In genomic region chr11:69064259-69065133, GRCm38 (mm10) we compare ENCODE assay signal across 7 mouse cellular contexts. TPM values are rescaled to one million over a fixed set of nuclear protein-coding genes. Genes with fewer than 3 reads are reported as not detected.
DNase-seq lines count a peak whose midpoint lies in the region; ATAC-seq and TF ChIP-seq lines count a peak whose summit lies in the region.

No protein-coding gene starts in this region.

- TF ChIP-seq POLR2A in embryonic fibroblast, embryonic 13.5 days (IDR thresholded peaks at IDR 0.05; ENCODE audit: low read depth, low read length), result no peak
- TF ChIP-seq POLR2A in olfactory bulb, adult 2 months (IDR thresholded peaks at IDR 0.05; ENCODE audit: insufficient read depth, low read depth, low read length), result no peak

- WGBS in lung, embryonic 14.5 days, result 47% methylated on average over 9 of the region's 9 CpGs
- WGBS in intestine, postnatal 0 days, result 73% methylated on average over 9 of the region's 9 CpGs
- WGBS in olfactory bulb, adult 2 months, result 69% methylated on average over 9 of the region's 9 CpGs

- TF ChIP-seq CTCF in lung, embryonic 14.5 days (IDR thresholded peaks at IDR 0.05; ENCODE audit: low read depth), result no peak
- no peak for TF ChIP-seq CTCF in embryonic fibroblast, embryonic 13.5 days (IDR thresholded peaks at IDR 0.05; ENCODE audit: borderline replicate concordance, insufficient read depth, low read length)
- no peak for TF ChIP-seq CTCF in intestine, postnatal 0 days (IDR thresholded peaks at IDR 0.05; ENCODE audit: low read depth)
- TF ChIP-seq CTCF in olfactory bulb, adult 2 months (IDR thresholded peaks at IDR 0.05; ENCODE audit: insufficient read depth, low read depth, low read length), result no peak

- H3K27ac ChIP-seq in lung, embryonic 14.5 days (ENCODE audit: low read depth), result peak overlapping the region; percentile 83; the same call in 1 of the 2 replicates
- peak overlapping the region; percentile 16; the same call in 1 of the 2 replicates for H3K27ac ChIP-seq in embryonic fibroblast, embryonic 13.5 days (ENCODE audit: insufficient read depth, low read length)
- H3K27ac ChIP-seq in intestine, postnatal 0 days (ENCODE audit: low read depth, low read length), result no peak overlapping the region
- H3K27ac ChIP-seq in olfactory bulb, adult 2 months (ENCODE audit: insufficient read depth, low read depth, low read length), result no peak overlapping the region; the same call in 1 of the 2 replicates

- no peaks in the 10 kb centered on the region for H3K27me3 ChIP-seq in lung, embryonic 14.5 days (ENCODE audit: insufficient read depth, low read length)
- no peaks in the 10 kb centered on the region for H3K27me3 ChIP-seq in intestine, postnatal 0 days (replicated peaks; ENCODE audit: control insufficient read depth, insufficient read depth, low read length)

- H3K4me1 ChIP-seq in lung, embryonic 14.5 days (ENCODE audit: insufficient read depth), result peaks cover 16% of the 10 kb centered on the region
- peaks cover 9% of the 10 kb centered on the region; the same call in 1 of the 2 replicates for H3K4me1 ChIP-seq in embryonic fibroblast, embryonic 13.5 days (ENCODE audit: control insufficient read depth, insufficient read depth, low read length)
- H3K4me1 ChIP-seq in intestine, postnatal 0 days (replicated peaks; ENCODE audit: control insufficient read depth, insufficient read depth, low read length), result peaks cover 13% of the 10 kb centered on the region; the same call in 1 of the 2 replicates
- peaks cover 25% of the 10 kb centered on the region for H3K4me1 ChIP-seq in olfactory bulb, adult 2 months (ENCODE audit: control insufficient read depth, insufficient read depth, low read length)

- ATAC-seq in lung, embryonic 14.5 days (ENCODE audit: insufficient read depth), result no peak
- ATAC-seq in intestine, postnatal 0 days, result no peak

- H3K4me2 ChIP-seq in lung, embryonic 14.5 days, result peak overlapping the region; percentile 97
- H3K4me2 ChIP-seq in intestine, postnatal 0 days (replicated peaks; ENCODE audit: low read depth), result peak overlapping the region; percentile 95

- DNase-seq in lung, embryonic 14.5 days, result no peak
- no peak for DNase-seq in lung, adult 18-20 months
- DNase-seq in frontal cortex, postnatal 25 days (ENCODE audit: low spot score in 2 of 2), result no peak
- no peak for DNase-seq in left cerebral cortex, adult 8-10 months (ENCODE audit: low spot score in 2 of 2)

- no peaks in the 10 kb centered on the region for H3K9me3 ChIP-seq in lung, embryonic 14.5 days (ENCODE audit: low read depth, low read length)
- H3K9me3 ChIP-seq in intestine, postnatal 0 days (ENCODE audit: control insufficient read depth), result no peaks in the 10 kb centered on the region

- H3K4me3 ChIP-seq in lung, embryonic 14.5 days (ENCODE audit: low read depth, low read length), result peak overlapping the region; percentile 75
- H3K4me3 ChIP-seq in embryonic fibroblast, embryonic 13.5 days (ENCODE audit: insufficient read depth, low read length), result peak overlapping the region; percentile 96
- H3K4me3 ChIP-seq in intestine, postnatal 0 days (ENCODE audit: low read depth, low read length), result peak overlapping the region; percentile 63
- H3K4me3 ChIP-seq in olfactory bulb, adult 2 months (ENCODE audit: insufficient read depth, low read depth, low read length), result peak overlapping the region; percentile 65

- no peaks in the 10 kb centered on the region for H3K36me3 ChIP-seq in lung, embryonic 14.5 days (ENCODE audit: insufficient read depth)
- H3K36me3 ChIP-seq in intestine, postnatal 0 days (ENCODE audit: control insufficient read depth, insufficient read depth), result no peaks in the 10 kb centered on the region

- peak overlapping the region; percentile 72 for H3K9ac ChIP-seq in lung, embryonic 14.5 days
- 0 out of 2 replicates have a peak overlapping the region, but pooled peaks have one; percentile 55 for H3K9ac ChIP-seq in intestine, postnatal 0 days (ENCODE audit: low read depth, low read length)

RNA-seq across cellular contexts. Expression of gene Borcs6, which starts 5.0 kb away (rescaled TPM):
- 8.0 and 9.5 TPM in 2 replicates for polyA plus RNA-seq in lung, embryonic 14.5 days (2014; fragmentation: Nextera tagmentation; extraction: Ambion mirVana)
- polyA plus RNA-seq in embryonic fibroblast, embryonic 13.5 days (2011; ENCODE audit: insufficient read length, low read depth, missing spikeins), result 9.7 and 11.2 TPM in 2 replicates
- 13.4 and 13.8 TPM in 2 replicates for polyA plus RNA-seq in intestine, postnatal 0 days (2015; fragmentation: Nextera tagmentation; extraction: Ambion mirVana)
- not detected in 2 replicates for polyA plus RNA-seq in olfactory bulb, adult 2 months (2012; ENCODE audit: insufficient read depth, insufficient read length, low replicate concordance, missing spikeins)
- total RNA-seq in left cerebral cortex, adult 8-10 months (2022), result 10 to 100 TPM; 32.3 to 37.9 (median 33.5) TPM

RNA-seq across cellular contexts. Expression of gene Tmem107, which starts 6.1 kb away (rescaled TPM):
- 51.0 and 54.4 TPM in 2 replicates for polyA plus RNA-seq in lung, embryonic 14.5 days (2014; fragmentation: Nextera tagmentation; extraction: Ambion mirVana)
- polyA plus RNA-seq in embryonic fibroblast, embryonic 13.5 days (2011; ENCODE audit: insufficient read length, low read depth, missing spikeins), result 14.0 and 17.6 TPM in 2 replicates
- 14.5 TPM in 2 replicates for polyA plus RNA-seq in intestine, postnatal 0 days (2015; fragmentation: Nextera tagmentation; extraction: Ambion mirVana)
- polyA plus RNA-seq in olfactory bulb, adult 2 months (2012; ENCODE audit: insufficient read depth, insufficient read length, low replicate concordance, missing spikeins), result not detected in 2 replicates
- total RNA-seq in left cerebral cortex, adult 8-10 months (2022), result 10 to 100 TPM; 15.2 to 19.4 (median 17.1) TPM

RNA-seq across cellular contexts. Expression of gene Aurkb, which starts 19.0 kb away (rescaled TPM):
- 209 and 211 TPM in 2 replicates for polyA plus RNA-seq in lung, embryonic 14.5 days (2014; fragmentation: Nextera tagmentation; extraction: Ambion mirVana)
- polyA plus RNA-seq in embryonic fibroblast, embryonic 13.5 days (2011; ENCODE audit: insufficient read length, low read depth, missing spikeins), result 31.5 and 44.0 TPM in 2 replicates
- polyA plus RNA-seq in intestine, postnatal 0 days (2015; fragmentation: Nextera tagmentation; extraction: Ambion mirVana), result 24.3 and 26.2 TPM in 2 replicates
- polyA plus RNA-seq in olfactory bulb, adult 2 months (2012; ENCODE audit: insufficient read depth, insufficient read length, low replicate concordance, missing spikeins), result not detected in 2 replicates
- under 1 TPM; 0.53 to 0.80 (median 0.62) TPM for total RNA-seq in left cerebral cortex, adult 8-10 months (2022)

RNA-seq across cellular contexts. Expression of gene Vamp2, which starts 23.8 kb away (rescaled TPM):
- 64.0 and 64.2 TPM in 2 replicates for polyA plus RNA-seq in lung, embryonic 14.5 days (2014; fragmentation: Nextera tagmentation; extraction: Ambion mirVana)
- polyA plus RNA-seq in embryonic fibroblast, embryonic 13.5 days (2011; ENCODE audit: insufficient read length, low read depth, missing spikeins), result 51.1 and 58.3 TPM in 2 replicates
- polyA plus RNA-seq in intestine, postnatal 0 days (2015; fragmentation: Nextera tagmentation; extraction: Ambion mirVana), result 45.3 and 50.3 TPM in 2 replicates
- 348 and 768 TPM in 2 replicates for polyA plus RNA-seq in olfactory bulb, adult 2 months (2012; ENCODE audit: insufficient read depth, insufficient read length, low replicate concordance, missing spikeins)
- 1,000 to 10,000 TPM; 1,002 to 1,054 (median 1,038) TPM for total RNA-seq in left cerebral cortex, adult 8-10 months (2022)

RNA-seq across cellular contexts. Expression of gene Per1, which starts 30.5 kb away (rescaled TPM):
- polyA plus RNA-seq in lung, embryonic 14.5 days (2014; fragmentation: Nextera tagmentation; extraction: Ambion mirVana), result 15.4 and 23.7 TPM in 2 replicates
- 23.1 and 30.9 TPM in 2 replicates for polyA plus RNA-seq in embryonic fibroblast, embryonic 13.5 days (2011; ENCODE audit: insufficient read length, low read depth, missing spikeins)
- 7.2 and 11.3 TPM in 2 replicates for polyA plus RNA-seq in intestine, postnatal 0 days (2015; fragmentation: Nextera tagmentation; extraction: Ambion mirVana)
- polyA plus RNA-seq in olfactory bulb, adult 2 months (2012; ENCODE audit: insufficient read depth, insufficient read length, low replicate concordance, missing spikeins), result not detected in 2 replicates
- total RNA-seq in left cerebral cortex, adult 8-10 months (2022), result 100 to 1,000 TPM; 105 to 140 (median 114) TPM

Comparison
In these comparisons a context has a peak if more than half of its experiments do, and no peak if none do; other contexts are left out.
1. H3K27ac ChIP-seq: peak in lung, embryonic 14.5 days (single experiment) and embryonic fibroblast, embryonic 13.5 days (single experiment); none in intestine, postnatal 0 days (single experiment) and olfactory bulb, adult 2 months (single experiment).
2. RNA of gene Tmem107, which starts 6.1 kb away (polyA plus RNA-seq): 51.0 to 54.4 TPM in lung, embryonic 14.5 days, 14.0 to 17.6 TPM in embryonic fibroblast, embryonic 13.5 days and 14.5 TPM in intestine, postnatal 0 days; not detected in olfactory bulb, adult 2 months; every median in the first group is over 10 times any median in the second.
3. RNA of gene Aurkb, which starts 19.0 kb away (polyA plus RNA-seq): 209 to 211 TPM in lung, embryonic 14.5 days, 31.5 to 44.0 TPM in embryonic fibroblast, embryonic 13.5 days and 24.3 to 26.2 TPM in intestine, postnatal 0 days; not detected in olfactory bulb, adult 2 months; every median in the first group is over 10 times any median in the second.
4. Peak in every context shown above with its lines, with median percentiles within 50 percentile points of each other: H3K4me3 ChIP-seq.